17 mouse cellular contexts compared by ENCODE assay signal in the genomic region with DNA sequence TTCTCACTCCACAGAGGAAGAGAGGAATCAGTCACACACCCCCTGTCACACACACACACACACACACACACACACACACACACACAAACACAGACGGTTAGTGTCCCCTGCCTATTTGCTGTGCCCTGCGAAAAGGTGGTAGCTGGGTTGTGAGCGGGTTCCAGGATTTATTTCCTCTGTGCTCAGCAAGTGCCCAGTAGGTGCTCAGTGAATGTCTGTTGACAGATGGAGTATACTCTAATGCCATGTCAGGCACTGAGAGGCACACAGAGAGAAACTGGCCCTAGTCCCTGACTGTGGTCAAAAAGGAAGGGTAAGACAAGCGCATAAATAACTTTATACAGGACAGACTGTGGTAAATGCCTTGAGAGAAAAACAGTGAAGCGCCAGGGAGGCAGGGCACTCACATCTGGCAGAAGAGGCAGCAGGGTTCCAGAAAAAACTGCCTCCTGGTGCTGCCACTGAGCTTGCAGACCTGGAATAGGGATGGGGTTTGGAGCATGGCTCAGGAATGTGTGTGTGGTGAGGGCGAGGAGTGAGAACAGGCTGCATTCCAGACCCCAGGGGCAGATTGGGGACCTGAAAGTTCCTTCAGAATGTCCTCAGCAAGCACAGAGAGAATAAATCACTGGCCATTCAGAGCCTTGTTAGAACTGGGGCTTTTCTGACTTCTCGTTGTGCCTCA. TPM values are rescaled to one million over a fixed set of nuclear protein-coding genes. Genes with fewer than 3 reads are reported as not detected.
DNase-seq lines count a peak whose midpoint lies in the region; ATAC-seq and TF ChIP-seq lines count a peak whose summit lies in the region.
"Had no signal": no experiment of that assay in that cellular context is flagged by ENCODE, and none has a peak within 500 bp of the region (broad histone marks: within the 10 kb centered on the region; RNA-seq: fewer than 3 reads in every experiment).

No protein-coding gene starts in this region.

- peaks cover 33% of the 10 kb centered on the region for H3K4me1 ChIP-seq in heart, embryonic 13.5 days
- no peaks in the 10 kb centered on the region for H3K4me1 ChIP-seq in lung, postnatal 0 days (ENCODE audit: insufficient read depth, low read depth, low read length)
- H3K4me1 ChIP-seq: forebrain, embryonic 12.5 days; intestine, embryonic 15.5 days had no signal

- no peaks in the 10 kb centered on the region for H3K36me3 ChIP-seq in heart, embryonic 13.5 days
- no peaks in the 10 kb centered on the region for H3K36me3 ChIP-seq in lung, postnatal 0 days (ENCODE audit: insufficient read depth, low read length)
- H3K36me3 ChIP-seq: embryonic facial prominence, embryonic 13.5 days; forebrain, embryonic 12.5 days; hindbrain, embryonic 10.5 days; intestine, embryonic 15.5 days had no signal

- peaks cover 31% of the 10 kb centered on the region for H3K27me3 ChIP-seq in heart, embryonic 13.5 days (replicated peaks)
- no peaks in the 10 kb centered on the region for H3K27me3 ChIP-seq in lung, postnatal 0 days (replicated peaks; ENCODE audit: insufficient read depth, low read length)
- H3K27me3 ChIP-seq: intestine, embryonic 15.5 days had no signal

- H3K27ac ChIP-seq in heart, embryonic 13.5 days (replicated peaks), result peak overlapping the region; percentile 54
- no peak overlapping the region for H3K27ac ChIP-seq in lung, postnatal 0 days (ENCODE audit: low read length)
- H3K27ac ChIP-seq: embryonic facial prominence, embryonic 13.5 days; forebrain, embryonic 12.5 days; hindbrain, embryonic 10.5 days; intestine, embryonic 15.5 days; left cerebral cortex, adult 2 months had no signal

- WGBS in heart, embryonic 13.5 days, result 52% methylated on average over 7 of the region's 7 CpGs
- 69% methylated on average over 7 of the region's 7 CpGs for WGBS in lung, postnatal 0 days

- H3K4me2 ChIP-seq in heart, embryonic 13.5 days, result no peak overlapping the region
- H3K4me2 ChIP-seq in lung, postnatal 0 days (replicated peaks; ENCODE audit: low read depth, low read length), result no peak overlapping the region
- H3K4me2 ChIP-seq: embryonic facial prominence, embryonic 13.5 days; forebrain, embryonic 12.5 days; intestine, embryonic 15.5 days; liver, embryonic 11.5 days had no signal

- no peak overlapping the region for H3K4me3 ChIP-seq in heart, embryonic 13.5 days
- H3K4me3 ChIP-seq in lung, postnatal 0 days (ENCODE audit: low read depth, low read length), result no peak overlapping the region
- H3K4me3 ChIP-seq: embryonic facial prominence, embryonic 13.5 days; forebrain, embryonic 12.5 days; hindbrain, embryonic 10.5 days; intestine, embryonic 15.5 days; left cerebral cortex, adult 2 months; myocyte had no signal

- no peak for TF ChIP-seq EP300 in lung, postnatal 0 days (IDR thresholded peaks at IDR 0.05)

- no peak for TF ChIP-seq CTCF in lung, postnatal 0 days (IDR thresholded peaks at IDR 0.05)

- H3K9me3 ChIP-seq in heart, embryonic 13.5 days, result no peaks in the 10 kb centered on the region
- H3K9me3 ChIP-seq in lung, postnatal 0 days (ENCODE audit: low read length), result no peaks in the 10 kb centered on the region
- H3K9me3 ChIP-seq: embryonic facial prominence, embryonic 13.5 days; forebrain, embryonic 12.5 days; hindbrain, embryonic 10.5 days; intestine, embryonic 15.5 days had no signal

- no peak overlapping the region for H3K9ac ChIP-seq in heart, embryonic 13.5 days
- H3K9ac ChIP-seq in lung, postnatal 0 days (replicated peaks; ENCODE audit: low read depth), result no peak overlapping the region
- H3K9ac ChIP-seq: embryonic facial prominence, embryonic 13.5 days; forebrain, embryonic 12.5 days; intestine, embryonic 15.5 days had no signal

- DNase-seq in heart, adult 11 months, result no peak
- peak; percentile 4 for DNase-seq in 3134 (ENCODE audit: extremely low read depth, insufficient read length, low spot score)
- peak; percentile 87 for DNase-seq in brain, adult 2 months (ENCODE audit: low read depth, low spot score)
- DNase-seq in cerebellum, postnatal 36 days, result peak; percentile 48
- no peak for DNase-seq in spleen, adult 18-20 months
- no peak for DNase-seq in lung, postnatal 0 days (ENCODE audit: low spot score)
- DNase-seq in layer of hippocampus, adult 9-10 months (ENCODE audit: low spot score), result no peak
- DNase-seq: gastrocnemius, postnatal 10 days had no signal

- no peak for ATAC-seq in heart, embryonic 13.5 days (ENCODE audit: extremely low read depth, insufficient number of reproducible peaks, low FRiP score, low TSS enrichment)
- no peak for ATAC-seq in lung, postnatal 0 days
- ATAC-seq: CD4-positive, CD25-positive, alpha-beta regulatory T cell, adult 4 months; intestine, embryonic 15.5 days had no signal

RNA-seq across cellular contexts. Expression of a gene that starts 52.8 kb away (rescaled TPM):
- 11.1 and 11.8 TPM in 2 replicates for polyA plus RNA-seq in heart, embryonic 13.5 days (2015; fragmentation: Nextera tagmentation; extraction: Ambion mirVana)
- 3.4 and 3.6 TPM in 2 replicates for polyA plus RNA-seq in lung, postnatal 0 days (2015; fragmentation: Nextera tagmentation; extraction: Ambion mirVana)

Comparison
In these comparisons a context has a peak if more than half of its experiments do, and no peak if none do; other contexts are left out.
1. DNase-seq: peak in 3134 (single experiment), brain, adult 2 months (single experiment) and cerebellum, postnatal 36 days (2 of 2); none in heart, adult 11 months (single experiment), spleen, adult 18-20 months (0 of 2), lung, postnatal 0 days (single experiment) and layer of hippocampus, adult 9-10 months (single experiment).